Mouse (Mus musculus) midbrain, postnatal 0 days (tissue): Measurements from ENCODE around the gene Rnf145. TPM values are rescaled to one million over a fixed set of nuclear protein-coding genes. Genes with fewer than 3 reads are reported as not detected.

Experiments
- ATAC-seq: fragments of 200-750 bp; cut with Nextera tagmentation; 2 replicates; pipeline ENCODE4 v1.8.0; 2017; ENCODE audit warnings: moderate number of reproducible peaks, mild to moderate bottlenecking, moderate TSS enrichment, moderate library complexity; ENCODE audit not compliant: low FRiP score
- DNase-seq: peaks from one replicate; pipeline ENCODE4 v3.0.0-alpha.2; 2015; ENCODE audit warnings: low spot score
- H3K27ac ChIP-seq: fragments of 300-500 bp; sonication (generic); 2 replicates; pipeline ENCODE4 v1.5.1; 2014; ENCODE audit warnings: low read depth, mild to moderate bottlenecking, low read length, mixed read lengths
- H3K27me3 ChIP-seq: fragments of 300-500 bp; sonication (generic); 2 replicates; pipeline ENCODE4 v1.6.1; 2014; ENCODE audit warnings: low read length, control low read depth, mixed read lengths; ENCODE audit not compliant: insufficient read depth
- H3K36me3 ChIP-seq: fragments of 300-500 bp; sonication (generic); 2 replicates; pipeline ENCODE4 v1.6.1; 2014; ENCODE audit warnings: low read length, control low read depth, mixed read lengths; ENCODE audit not compliant: insufficient read depth
- H3K4me1 ChIP-seq: fragments of 300-500 bp; sonication (generic); 2 replicates; pipeline ENCODE4 v1.6.1; 2014; ENCODE audit warnings: mild to moderate bottlenecking, control low read depth, antibody characterized with exemption, low read length, mixed read lengths; ENCODE audit not compliant: insufficient read depth
- H3K4me2 ChIP-seq: fragments of 300-500 bp; sonication (generic); 2 replicates; pipeline ENCODE4 v1.6.1; 2014; ENCODE audit warnings: low read depth, mild to moderate bottlenecking, low read length, mixed read lengths; ENCODE audit not compliant: poor library complexity, severe bottlenecking
- H3K4me3 ChIP-seq: fragments of 300-500 bp; sonication (generic); 2 replicates; pipeline ENCODE4 v1.5.1; 2014; ENCODE audit warnings: low read depth, mild to moderate bottlenecking, low read length, moderate library complexity
- H3K9ac ChIP-seq: fragments of 300-500 bp; sonication (generic); replicated peaks from 2 replicates; pipeline ENCODE4 v1.6.1; 2014; ENCODE audit warnings: mild to moderate bottlenecking, low read length, moderate library complexity, mixed read lengths; ENCODE audit not compliant: poor library complexity, severe bottlenecking
- H3K9me3 ChIP-seq: fragments of 300-500 bp; sonication (generic); 2 replicates; pipeline ENCODE4 v1.6.1; 2016; ENCODE audit warnings: low read length, control low read depth
- CTCF ChIP-seq: IDR thresholded peaks from 2 replicates; pipeline ENCODE4 v1.5.1; 2016; ENCODE audit warnings: antibody characterized with exemption, mild to moderate bottlenecking
- WGBS: fragments of 180-500 bp; shearing (Covaris S2); extraction: QIAGEN DNeasy Blood & Tissue Kit; methylation state at CpG from one replicate; pipeline ENCODE4 v1.1.7; 2014; 5-methylcytosine and 5-hydroxymethylcytosine counted together
- polyA plus RNA-seq: library from polyadenylated mRNA; unstranded; fragments of >200 nt; fragmentation: Nextera tagmentation; extraction: Ambion mirVana; gene quantifications from 2 replicates; pipeline ENCODE4 v1.2.1, GENCODE M21; 2015
- total RNA-seq: library from RNA; depleted of rRNA; stranded (reverse); fragments of >200 nt; gene quantifications from 2 replicates; pipeline ENCODE4 v1.2.3, GENCODE M21; 2014

The Rnf145 gene
- total and polyA plus RNA-seq, 2 experiments from 2014 or later: 104 to 119 TPM

DNA sequence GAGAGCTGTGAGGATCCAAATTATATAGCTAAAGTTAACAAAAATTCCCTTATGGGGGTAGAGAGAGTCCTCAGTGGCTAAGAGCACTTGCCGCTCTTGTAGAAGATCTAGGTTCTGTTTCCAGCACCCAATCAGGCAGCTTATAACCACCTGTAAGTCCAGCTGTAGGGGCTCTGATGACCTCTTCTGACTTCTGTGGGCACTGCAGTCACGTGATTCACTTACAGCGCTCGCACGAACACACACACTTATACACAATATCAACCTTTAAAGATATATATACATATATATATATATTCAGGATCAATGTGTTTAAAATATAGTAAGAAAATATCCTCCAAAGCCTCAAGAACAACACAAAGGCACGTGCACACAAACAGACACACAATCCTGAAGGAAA lies 74.3 kb downstream of the Rnf145 start:
- 97% methylated on average over 6 of the region's 6 CpGs for WGBS

DNA sequence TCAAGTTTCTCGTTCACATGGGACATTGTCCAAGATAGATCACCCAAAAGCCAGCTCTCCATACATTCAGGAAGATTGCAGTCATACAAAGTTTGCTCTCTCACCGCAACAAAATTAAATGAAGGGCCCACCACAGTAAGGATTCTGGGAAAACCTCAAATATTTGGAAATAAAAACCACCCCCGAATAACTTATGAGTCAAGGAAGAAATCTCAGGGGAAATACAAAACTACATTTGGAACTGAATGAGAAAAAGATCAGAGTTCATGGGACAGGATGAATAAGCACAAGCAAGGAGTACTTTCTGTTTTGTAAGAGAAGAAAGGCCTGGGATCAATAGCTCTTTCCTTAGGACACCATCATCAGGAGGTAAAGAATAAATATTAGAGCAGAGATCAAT lies 76.0 kb downstream of the Rnf145 start:
- DNase-seq (no peak), ATAC-seq (no peak)
- 88% methylated on average over 3 of the region's 3 CpGs for WGBS
- Histone ChIP-seq H3K36me3 (no peaks in the 10 kb centered on the region), H3K4me3 (no peak overlapping the region), H3K4me2 (no peak overlapping the region), H3K9ac (no peak overlapping the region), H3K27me3 (no peaks in the 10 kb centered on the region), H3K4me1 (no peaks in the 10 kb centered on the region), H3K9me3 (no peaks in the 10 kb centered on the region), H3K27ac (no peak overlapping the region)
- no peak for TF ChIP-seq CTCF

More for the DNA sequence above, 74.3 kb downstream of the Rnf145 start:
- no peaks in the 10 kb centered on the region for H3K4me1 ChIP-seq
- H3K9me3 ChIP-seq: no peaks in the 10 kb centered on the region
- H3K27me3 ChIP-seq: no peaks in the 10 kb centered on the region
- no peak overlapping the region for H3K27ac ChIP-seq
- DNase-seq (no peak), ATAC-seq (no peak)
- TF ChIP-seq CTCF: no peak
- H3K36me3 ChIP-seq: no peaks in the 10 kb centered on the region
- no peak overlapping the region for H3K4me3 ChIP-seq
- H3K4me2 ChIP-seq: no peak overlapping the region
- H3K9ac ChIP-seq: no peak overlapping the region

DNA sequence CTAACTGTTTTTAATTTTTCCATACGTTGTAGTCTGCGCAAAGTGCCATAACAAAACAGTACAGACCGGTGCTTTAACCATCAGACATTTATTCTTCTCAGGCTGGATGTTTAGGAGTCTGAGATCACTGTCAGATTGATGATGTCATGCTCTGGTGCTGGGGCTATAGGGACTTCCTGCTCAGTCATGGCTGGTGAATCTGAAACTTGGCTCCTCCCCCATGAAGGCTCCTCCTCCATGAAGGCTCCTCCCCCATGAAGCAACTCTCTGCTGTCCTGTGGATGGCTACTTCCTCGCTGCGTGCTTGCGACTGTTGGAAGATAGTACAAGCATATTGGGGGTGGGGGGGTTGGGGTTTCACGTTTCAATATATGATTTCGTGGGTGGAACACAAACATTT lies 88.1 kb downstream of the Rnf145 start:
- Histone ChIP-seq H3K4me3 (no peak overlapping the region), H3K9ac (no peak overlapping the region), H3K36me3 (no peaks in the 10 kb centered on the region), H3K9me3 (no peaks in the 10 kb centered on the region), H3K4me2 (no peak overlapping the region), H3K27me3 (peaks cover under 1% of the 10 kb centered on the region), H3K4me1 (no peaks in the 10 kb centered on the region), H3K27ac (no peak overlapping the region)
- no peak for TF ChIP-seq CTCF
- DNase-seq: no peak
- no peak for ATAC-seq
- WGBS: 87% methylated on average over 8 of the region's 8 CpGs

- H3K4me1 ChIP-seq: peaks cover 7% of the 10 kb centered on the region
- 89% methylated on average over 11 of the region's 11 CpGs for WGBS
- H3K9me3 ChIP-seq: no peaks in the 10 kb centered on the region
- DNase-seq: no peak
- no peak overlapping the region for H3K9ac ChIP-seq
- no peak overlapping the region for H3K27ac ChIP-seq
- H3K36me3 ChIP-seq: no peaks in the 10 kb centered on the region
- ATAC-seq: no peak
- no peak for TF ChIP-seq CTCF
- peaks cover 12% of the 10 kb centered on the region for H3K27me3 ChIP-seq
- H3K4me2 ChIP-seq: no peak overlapping the region
- no peak overlapping the region for H3K4me3 ChIP-seq
These were observed 89.9 kb downstream of the Rnf145 start for GRCm38 (mm10) chr11:44608646-44609045.

DNA sequence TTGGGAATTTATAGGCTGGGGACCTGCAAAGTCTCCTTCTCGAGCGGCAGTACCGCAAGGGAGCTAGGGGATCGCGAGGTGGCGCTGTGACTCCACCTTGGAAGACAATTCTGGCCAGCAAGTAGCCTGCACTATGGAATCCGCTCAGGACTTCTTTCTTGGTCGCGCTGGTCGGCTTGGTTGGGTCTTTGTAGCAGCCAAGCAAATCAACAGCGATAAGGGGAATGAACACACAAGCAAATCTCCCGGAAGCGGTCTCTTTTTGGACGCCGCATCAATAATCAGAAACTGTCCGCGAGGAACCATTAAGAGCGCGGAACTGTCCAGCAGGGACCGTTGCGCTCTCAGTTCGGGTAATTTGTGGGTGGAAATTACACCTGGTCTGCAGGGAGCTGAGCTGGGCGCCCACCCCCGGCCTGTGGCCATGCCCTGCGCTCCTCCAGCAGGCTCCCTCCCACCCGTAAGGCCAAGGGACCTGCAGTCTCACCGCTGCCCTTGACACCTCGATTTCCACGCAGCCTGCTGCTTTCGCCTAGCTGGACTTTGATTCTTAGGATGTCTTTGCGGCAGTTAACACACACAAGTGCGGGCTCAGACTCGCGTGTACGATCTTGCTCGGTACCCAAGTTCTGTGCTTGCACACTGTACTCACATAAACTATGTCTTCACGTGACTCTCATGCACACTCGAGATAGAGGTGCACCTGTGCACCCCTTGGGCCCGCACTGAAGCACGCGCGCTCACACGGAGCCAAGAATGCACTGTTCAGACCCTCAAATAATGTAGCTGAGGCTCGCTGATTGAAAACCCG lies 92.4 kb downstream of the Rnf145 start:
- whole genome bisulfite sequencing: under 1% methylated on average over 45 of the region's 45 CpGs
- Histone ChIP-seq H3K27me3 (peaks cover 19% of the 10 kb centered on the region), H3K4me1 (peaks cover 7% of the 10 kb centered on the region), H3K36me3 (no peaks in the 10 kb centered on the region), H3K27ac (no peak overlapping the region), H3K9me3 (no peaks in the 10 kb centered on the region), H3K4me2 (peak overlapping the region; percentile 99), H3K9ac (0 out of 2 replicates have a peak overlapping the region, but pooled peaks have one; percentile 24), H3K4me3 (peak overlapping the region; percentile 39)
- DNase-seq (peak; percentile 96), ATAC-seq (peak; percentile 77)
- peak; percentile 98 for TF ChIP-seq CTCF

DNA sequence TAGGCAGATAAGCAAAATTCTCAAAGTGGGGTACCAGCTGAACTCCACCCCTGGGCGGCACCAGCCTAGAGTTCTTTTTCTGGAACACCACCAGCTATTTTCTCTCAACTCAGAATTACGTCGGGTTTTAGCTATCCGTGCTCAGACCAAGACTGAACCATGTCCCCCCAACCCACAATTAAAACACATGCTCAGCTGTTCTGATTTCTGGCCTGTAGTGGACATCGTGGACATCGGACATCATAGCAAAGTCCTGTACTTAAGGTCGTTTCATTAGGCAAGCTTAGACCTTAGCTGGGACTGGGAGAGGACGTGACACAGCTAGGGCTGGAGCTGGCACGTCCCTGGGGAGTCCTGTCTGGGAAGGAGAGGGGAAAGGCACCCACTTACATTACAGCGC lies 93.4 kb downstream of the Rnf145 start:
- H3K27me3 ChIP-seq: peaks cover 25% of the 10 kb centered on the region
- no peak overlapping the region for H3K9ac ChIP-seq
- TF ChIP-seq CTCF: no peak
- DNase-seq: no peak
- no peak for ATAC-seq
- WGBS: 10% methylated on average over 10 of the region's 10 CpGs
- H3K36me3 ChIP-seq: no peaks in the 10 kb centered on the region
- no peaks in the 10 kb centered on the region for H3K9me3 ChIP-seq
- no peak overlapping the region for H3K27ac ChIP-seq
- H3K4me2 ChIP-seq: no peak overlapping the region; the same call in 1 of the 2 replicates
- no peak overlapping the region for H3K4me3 ChIP-seq
- peaks cover 7% of the 10 kb centered on the region for H3K4me1 ChIP-seq
